Mouse (Mus musculus): ENCODE measurements around the gene Mrvi1.

The Mrvi1 gene

DNA sequence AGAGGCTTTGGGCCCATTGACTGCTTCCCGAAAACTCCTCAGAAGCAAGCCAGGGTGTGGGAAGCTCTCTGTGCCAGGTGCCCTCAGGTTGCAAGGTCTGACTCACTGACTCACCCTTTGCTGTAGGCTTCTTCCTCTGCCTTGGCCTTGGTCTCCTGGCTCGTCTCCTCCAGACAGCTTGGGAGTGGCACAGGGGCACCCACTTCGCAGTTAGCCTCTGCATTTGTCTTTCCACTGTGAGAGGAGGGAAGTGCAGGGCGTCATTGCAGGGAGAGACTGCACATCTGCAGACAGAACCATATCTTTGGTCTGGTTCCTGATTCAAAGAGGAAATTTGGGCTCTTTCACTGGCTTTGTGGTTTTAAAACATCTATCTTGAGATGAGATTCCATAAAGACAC is 104.2 kb downstream of the Mrvi1 start:
- DNase-seq (ENCODE audit: low spot score), result no peak

DNA sequence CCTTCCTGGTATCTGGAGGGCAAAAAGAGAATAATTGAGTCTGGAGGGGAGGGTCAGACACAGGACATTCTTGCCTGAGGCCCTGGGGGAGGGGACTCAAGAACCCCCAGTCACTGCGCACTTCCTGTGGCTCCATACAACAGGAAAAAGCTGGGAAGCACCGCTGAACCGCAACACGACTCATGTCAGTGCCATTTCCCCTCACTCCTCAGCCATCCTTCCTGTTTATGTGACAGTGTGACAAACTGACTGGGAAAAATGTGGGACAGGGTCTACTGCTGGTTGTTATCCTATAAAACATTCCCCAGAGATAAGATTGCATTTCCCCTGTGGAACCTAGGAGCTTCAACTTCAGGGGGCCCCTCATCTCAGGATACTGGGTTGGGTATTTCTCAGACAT is 105.3 kb downstream of the Mrvi1 start:
- no peak for DNase-seq (ENCODE audit: low spot score)

DNA sequence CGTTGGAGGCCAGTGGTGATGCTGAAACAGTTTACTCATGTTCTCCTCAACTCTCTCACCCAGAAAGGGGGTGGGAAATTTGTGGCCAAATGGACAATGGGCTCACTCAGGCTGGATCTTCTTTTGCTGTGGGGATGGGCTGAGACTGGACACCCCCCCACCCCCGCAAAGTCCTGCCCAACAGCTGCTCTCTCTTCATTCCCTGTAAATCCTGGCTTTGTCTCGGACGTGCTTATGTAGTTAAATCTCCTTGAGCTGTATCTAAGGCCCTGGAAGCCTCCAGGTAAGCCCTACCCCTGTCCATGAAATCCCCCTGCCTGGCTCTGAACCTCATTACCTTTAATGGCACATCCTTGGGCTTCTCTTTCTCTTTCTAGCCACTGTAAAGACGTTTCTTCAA is 113.5 kb downstream of the Mrvi1 start:
- no peak for DNase-seq (ENCODE audit: low spot score)

DNA sequence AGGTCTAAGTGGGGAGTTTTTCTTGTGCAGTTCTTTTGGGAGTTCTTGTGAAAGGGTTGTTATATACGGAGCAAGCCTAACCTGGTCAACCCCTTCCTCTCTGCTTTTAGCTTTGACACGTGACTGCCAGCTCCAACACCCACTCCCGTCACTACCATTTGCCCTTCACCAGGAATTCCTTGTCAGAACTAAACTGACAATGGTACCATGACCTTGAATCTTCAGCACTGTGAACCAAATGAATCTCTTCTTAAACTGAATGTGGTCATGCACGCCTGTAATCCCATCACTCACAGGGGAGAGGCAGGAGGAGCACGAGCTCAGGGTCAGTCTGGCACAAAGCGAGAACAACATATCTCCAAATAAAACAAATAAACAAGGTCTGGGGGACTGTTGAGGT is 115.1 kb downstream of the Mrvi1 start:
- no peak for DNase-seq (ENCODE audit: low spot score)

DNA sequence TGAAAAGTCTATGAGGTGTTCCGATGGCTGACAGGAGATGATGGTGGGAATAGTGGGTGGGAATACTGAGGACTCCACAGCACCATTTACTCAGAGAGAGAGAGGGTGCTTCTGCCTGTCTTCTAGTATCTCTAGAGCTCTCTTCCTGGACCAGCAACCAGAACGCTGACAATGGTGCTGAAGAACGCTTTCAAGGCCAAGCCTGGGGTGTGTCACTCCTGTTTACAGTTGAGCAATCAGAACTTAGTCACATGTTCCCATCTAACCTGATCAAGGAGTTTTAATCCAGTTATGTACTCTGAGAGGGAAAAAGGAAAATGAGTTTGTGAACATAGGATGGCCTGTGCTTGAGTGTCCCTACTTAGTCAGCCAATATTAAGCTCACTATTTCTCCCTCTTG is 116.2 kb downstream of the Mrvi1 start:
- DNase-seq (ENCODE audit: low spot score), result no peak

DNA sequence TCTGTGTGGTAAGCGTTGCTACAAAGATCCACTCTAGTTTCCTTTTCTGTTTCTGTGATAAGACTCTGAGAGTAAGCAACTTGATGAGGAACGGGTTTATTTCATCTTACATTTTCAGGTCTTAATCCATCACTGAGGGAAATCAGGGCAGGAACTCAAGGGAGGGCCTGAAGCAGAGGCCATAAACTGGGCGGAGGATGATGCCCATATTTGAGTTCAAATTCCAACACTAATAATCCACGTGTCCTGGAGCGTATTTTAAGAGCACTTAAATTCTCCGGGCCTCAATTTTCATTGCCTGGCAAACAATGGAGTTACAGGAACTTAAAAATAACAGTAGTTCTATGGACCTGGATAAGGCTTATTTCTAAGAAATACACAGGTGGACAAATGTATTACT is 116.7 kb downstream of the Mrvi1 start:
- no peak for DNase-seq (ENCODE audit: low spot score)

DNA sequence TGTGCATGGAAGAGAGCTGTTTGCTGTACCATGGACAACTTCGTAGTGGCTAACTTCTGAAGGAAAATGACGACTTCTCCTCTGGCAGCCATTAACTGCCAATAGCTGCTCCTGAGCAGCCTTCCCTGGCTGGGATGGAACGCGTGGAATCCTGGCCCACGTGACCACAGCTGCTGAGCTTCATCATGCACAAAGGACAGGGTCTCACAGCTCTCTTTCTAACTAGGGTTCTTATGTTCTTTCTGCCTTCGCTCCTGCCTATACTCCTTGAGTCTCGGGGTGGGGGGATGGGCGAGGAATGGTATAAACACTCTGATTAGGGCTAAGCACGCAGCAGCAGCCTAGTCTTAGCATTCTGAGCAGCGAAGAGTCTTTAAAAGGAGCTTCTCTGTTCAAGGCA is 117.2 kb downstream of the Mrvi1 start:
- DNase-seq (ENCODE audit: low spot score), result no peak

DNA sequence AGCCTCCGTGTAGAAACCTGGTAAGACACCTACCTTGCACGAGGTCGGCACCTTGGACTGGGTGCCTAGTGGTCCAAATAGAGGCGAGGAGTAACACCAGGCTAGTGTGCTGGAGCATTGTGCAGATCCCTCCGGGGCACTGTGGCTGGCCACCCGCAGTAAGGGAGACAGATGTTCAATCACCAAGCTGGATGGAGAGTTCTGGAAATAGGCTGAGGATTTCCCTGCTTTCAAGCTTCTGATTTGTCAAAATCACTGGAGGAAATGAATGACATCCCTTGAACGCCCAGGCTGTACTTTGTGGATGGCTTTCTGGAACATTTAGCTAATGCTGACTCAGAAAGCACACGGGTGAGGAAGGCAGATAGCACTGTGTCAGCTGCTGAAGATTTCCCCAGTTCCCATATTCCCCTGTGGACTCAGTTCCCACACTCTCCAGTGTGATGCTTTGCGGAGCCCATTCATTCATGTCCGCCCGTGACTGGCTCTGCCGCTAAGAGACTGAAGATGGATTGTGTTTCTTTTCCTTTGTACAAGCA is 119.4 kb downstream of the Mrvi1 start, which contains the start of gene Lyve1:
Lyve1 (minus strand) TSS at position 489 of the 539 bp plus-strand sequence.
- DNase-seq (ENCODE audit: low spot score), result no peak

DNA sequence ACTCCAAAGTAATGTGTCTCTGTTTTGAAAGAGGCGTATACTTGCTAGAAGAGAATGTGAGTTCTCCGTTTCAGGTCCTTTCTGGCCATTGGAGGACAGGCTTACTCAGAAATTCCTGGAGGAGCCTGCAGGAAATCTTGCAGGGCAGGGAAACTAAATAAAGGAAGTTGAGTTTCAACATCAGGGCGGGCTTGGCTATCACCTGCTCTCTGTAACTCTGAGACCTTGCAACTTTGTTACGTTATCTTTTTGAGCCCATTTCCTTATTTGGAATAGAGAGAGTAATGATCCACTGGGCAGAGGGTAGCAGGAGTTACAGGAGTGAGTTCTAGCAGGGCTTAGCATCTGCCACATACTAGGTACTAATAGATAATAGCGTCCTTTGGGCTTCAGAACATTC is 122.1 kb downstream of the Mrvi1 start:
- no peak for DNase-seq (ENCODE audit: low spot score)

DNA sequence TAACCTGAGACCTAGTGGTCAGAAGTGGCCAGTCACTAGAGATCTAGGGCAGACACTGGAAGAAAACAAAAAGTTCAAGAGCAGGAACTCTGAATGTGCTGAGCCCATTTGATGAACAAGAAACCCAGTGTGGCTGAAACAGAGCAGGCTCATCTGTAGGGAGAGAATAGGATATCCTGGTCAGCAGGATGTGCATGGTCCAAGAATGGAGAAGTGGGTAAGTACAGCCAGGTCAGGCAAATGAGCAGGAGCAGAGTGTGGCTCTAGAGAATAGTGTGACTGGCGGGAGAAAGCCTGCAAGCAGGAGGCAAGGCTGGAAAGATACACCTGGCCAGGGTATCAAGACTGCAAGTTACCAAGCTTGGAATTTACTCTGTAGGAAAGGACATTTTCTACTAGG is 126.7 kb downstream of the Mrvi1 start:
- DNase-seq (ENCODE audit: low spot score), result no peak

DNA sequence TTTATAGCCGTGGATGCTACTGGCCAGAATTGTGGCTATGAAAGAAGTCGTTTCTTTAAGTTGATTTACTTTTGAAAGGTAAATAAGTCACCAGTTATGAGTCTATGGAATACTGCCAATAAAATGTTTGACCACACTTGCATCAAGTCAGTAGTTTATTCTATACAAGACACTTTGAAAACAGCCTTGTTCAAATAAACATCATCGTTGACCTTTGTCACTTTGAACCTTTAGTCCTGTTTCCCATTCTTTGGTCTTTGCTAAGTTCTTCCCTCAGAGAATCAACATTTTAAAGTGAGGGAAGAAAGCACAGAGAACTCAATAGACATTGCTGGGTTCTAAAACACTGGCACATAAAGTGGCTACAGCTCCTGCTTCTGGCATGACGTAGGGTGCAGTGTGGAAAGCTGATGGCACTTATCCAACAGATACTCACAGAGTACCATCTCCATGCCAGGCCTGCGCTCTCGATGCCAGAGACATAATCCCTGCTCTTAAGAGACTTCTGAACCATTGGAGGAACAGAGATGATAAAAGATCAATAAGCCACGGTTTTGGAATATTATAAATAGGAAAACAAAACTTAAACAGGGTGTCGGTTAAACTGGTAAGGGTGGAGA is 127.2 kb downstream of the Mrvi1 start:
- no peak for DNase-seq (ENCODE audit: low spot score)

DNA sequence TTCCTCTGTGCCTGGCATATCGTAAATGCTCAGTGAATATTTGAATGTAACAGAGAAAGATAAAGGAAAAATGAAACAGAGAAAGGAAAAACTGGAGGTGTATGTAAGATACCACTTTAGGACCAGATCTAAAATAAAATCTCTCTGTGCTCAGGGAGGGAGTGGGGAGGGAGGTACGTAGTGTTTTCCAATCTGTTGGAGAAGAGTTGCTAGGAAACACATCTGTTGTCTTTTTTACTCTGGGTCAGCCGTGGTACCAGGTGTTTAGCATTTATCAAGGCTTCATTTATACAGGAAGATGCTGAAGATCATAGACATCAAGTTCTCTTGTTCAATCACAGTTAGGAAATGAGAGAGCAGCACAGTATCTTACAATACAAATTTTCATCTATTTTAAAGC is 127.7 kb downstream of the Mrvi1 start:
- no peak for DNase-seq (ENCODE audit: low spot score)

DNA sequence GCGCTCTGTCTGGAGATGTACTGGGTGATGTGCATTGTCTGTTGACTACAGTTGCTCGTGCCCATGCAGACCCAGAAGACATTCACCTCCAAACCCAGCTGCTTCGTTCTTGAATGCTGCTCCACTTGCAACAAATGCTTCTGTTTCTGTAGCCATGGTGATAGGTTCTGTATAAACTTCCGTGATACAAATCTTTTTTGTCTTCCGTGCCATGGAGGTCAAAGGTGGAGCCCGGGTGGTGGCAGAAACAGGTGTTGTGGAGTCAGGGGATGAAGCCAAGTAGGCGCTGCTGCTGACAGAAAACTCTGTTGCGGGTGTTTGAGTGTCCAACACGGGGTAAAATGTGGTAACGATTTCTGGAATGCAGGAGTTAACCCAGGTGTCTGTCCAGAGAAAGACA is 128.7 kb downstream of the Mrvi1 start:
- DNase-seq (ENCODE audit: low spot score), result no peak

DNA sequence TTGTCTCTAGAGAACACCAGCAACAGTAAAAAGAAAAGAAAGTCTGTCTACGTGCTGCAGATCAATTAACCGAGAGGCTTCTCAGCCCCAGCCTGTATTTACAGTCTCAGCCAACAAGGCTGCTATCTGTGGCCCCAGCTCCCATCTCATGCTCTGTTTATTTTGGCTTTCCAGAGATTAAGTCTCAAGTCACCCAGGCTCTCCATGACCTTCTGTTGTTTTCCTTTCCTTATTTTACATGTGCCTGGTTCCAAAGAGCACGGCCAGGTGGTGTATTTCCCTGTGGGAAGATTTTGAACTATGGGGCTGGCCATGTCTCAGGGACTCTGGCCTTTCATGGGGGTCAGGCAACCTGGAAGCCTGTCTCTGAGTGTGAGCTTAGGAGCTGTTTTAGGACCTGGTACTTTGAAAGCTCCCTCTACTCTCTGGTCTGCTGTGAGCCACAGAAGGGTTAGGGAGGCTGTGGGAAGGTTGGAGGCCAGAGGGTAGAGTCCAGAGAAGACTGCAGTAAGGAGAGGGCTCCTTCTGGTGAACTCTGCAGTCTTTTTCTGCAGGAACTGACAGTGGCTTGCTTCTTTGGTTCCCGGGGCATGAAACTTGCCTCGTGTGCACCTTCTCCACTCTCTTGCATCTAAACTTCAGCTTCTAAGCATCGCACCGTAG is 130.6 kb downstream of the Mrvi1 start:
- DNase-seq (ENCODE audit: low spot score), result no peak

DNA sequence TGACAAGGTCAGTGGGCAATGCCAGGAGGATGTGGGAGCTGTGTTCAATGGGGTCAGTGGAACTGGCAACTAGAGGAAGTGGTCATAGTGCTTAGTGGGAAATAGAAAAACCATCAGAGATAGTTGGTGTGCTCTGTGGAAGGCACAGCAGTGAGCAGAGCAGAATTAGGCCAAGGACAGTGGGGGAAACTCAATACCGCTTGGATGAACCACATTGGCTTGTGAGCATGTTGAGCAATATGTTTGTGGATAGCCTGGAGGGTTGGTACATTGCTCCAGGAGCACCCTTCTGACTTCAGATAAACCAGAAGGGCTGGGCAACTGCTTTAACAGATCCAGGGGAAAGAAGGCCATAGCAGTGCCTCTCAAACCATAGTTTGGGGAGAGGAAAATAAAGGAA is 133.9 kb downstream of the Mrvi1 start:
- DNase-seq (ENCODE audit: low spot score), result no peak

DNA sequence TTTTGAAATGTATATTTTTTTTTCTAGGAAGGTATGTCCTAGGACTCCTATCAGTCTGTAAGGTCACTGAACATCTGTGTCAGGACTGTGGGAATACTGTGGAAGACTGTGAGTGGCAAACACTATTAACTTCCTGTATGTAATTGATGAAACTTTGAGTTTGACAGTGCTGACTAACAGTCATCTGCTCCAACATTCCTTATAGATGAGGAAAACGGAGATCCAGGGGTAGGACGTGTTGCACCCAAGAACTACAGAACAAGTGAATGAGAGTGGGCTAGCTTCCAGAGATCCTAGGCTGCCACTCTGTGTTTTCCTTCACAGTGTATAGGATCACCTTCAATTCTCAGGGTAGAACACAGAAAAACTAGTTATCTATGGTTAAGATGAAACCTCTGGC is 134.9 kb downstream of the Mrvi1 start:
- no peak for DNase-seq (ENCODE audit: low spot score)

DNA sequence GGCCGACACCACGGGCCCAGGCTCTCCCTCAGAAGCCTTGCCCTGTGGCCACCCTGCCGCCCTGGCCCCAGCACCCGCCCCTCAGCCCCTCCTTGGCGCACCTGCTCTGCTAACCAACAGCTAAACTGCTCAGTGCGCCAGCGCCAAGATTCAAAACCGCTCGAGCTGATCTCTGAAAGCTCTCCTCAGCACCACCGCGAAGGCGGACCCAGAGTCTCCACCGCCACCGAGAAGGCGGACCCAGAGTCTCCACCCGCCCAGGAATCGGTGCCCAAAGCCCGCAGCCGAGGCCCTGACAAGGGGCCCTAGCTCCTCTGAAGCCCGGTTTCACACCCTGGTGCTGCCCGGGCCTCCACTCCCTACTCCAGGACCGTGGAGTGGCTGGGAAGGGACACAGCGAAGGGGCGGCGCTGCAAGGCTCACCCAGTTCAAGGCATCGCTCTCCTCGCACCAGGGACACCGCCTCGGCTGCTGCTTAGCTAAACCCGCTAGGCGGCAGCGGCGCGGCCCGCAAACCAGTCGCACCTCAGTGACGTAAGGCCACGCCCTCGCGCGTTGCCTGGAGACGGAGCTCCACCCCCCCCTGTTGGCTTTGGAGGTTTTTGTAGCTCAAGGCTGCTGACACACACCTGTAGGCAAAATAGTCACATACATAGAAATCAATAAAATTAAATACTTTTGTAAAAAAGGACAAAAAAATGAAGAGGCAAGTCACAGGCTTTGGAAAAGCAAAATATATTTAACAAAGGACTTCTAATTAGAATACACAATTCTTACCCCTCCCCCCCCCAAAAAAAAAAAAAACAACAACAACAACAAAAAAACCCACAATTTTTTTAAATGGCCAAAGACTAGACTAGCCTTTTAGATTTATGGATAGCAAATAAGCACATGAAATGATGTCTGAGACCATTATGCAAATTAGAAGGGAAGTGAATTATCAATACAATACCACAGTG is 138.1 kb downstream of the Mrvi1 start, which contains the start of gene Rnf141:
Rnf141 (minus strand) TSS at position 542 of the 959 bp plus-strand sequence.
- DNase-seq (ENCODE audit: low spot score), result peak; percentile 91

DNA sequence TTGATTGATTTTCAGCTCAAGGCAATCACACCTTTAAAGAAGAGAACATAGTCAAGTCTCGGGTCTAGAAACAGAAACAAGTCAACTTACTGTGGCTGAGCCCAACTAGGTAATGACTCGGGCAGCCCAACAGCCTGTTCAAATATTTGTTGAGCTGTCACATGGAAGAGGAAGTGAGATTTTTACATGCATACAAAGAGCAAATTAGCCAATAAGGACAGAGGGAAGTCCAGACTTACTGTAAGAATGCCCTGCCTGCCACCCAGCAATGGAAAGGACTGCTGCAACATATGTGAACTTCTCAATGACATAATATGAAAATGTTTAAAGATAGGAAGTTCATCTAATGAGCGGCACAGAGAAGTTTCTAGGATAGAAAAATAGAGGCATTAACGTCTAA is 141.9 kb downstream of the Mrvi1 start:
- no peak for DNase-seq (ENCODE audit: low spot score)

DNA sequence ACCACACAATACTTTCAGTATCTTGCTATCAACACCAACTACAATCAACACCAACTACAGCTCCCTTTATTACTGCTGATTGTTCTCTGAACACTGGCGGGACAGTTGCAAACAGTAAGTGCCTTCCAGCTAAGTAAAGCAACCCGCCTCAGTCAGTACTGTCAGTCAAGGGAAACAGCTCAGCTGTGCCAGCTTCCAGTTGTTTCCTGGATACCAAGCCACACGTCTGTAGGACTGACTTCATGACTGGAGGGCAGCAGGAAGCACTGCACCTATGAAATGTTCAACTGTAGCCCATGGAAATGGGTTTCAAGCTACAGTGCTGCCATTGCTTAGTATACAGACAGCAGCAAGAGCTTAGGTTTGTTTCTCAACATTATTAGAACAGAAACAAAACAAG is 147.7 kb downstream of the Mrvi1 start:
- no peak for DNase-seq (ENCODE audit: low spot score)

DNA sequence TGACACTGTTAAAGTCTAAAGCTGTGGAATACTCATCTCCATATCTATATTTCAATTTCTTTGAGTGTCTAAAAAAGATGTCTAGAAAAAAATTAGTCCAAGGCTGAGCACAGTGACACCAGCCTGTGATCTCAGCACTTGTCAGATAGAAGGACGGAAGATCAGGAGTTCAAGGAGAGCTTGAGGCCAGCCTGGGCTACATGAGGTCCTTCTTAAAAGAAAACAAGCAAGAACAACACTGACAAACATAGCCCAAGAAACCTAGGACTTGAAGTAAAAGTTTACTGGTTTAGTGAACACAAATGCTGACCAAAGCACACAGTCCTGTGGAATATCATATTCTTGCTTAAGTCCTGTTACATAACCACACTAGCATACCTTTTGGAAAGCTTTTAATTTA is 148.2 kb downstream of the Mrvi1 start:
- no peak for DNase-seq (ENCODE audit: low spot score)

DNA sequence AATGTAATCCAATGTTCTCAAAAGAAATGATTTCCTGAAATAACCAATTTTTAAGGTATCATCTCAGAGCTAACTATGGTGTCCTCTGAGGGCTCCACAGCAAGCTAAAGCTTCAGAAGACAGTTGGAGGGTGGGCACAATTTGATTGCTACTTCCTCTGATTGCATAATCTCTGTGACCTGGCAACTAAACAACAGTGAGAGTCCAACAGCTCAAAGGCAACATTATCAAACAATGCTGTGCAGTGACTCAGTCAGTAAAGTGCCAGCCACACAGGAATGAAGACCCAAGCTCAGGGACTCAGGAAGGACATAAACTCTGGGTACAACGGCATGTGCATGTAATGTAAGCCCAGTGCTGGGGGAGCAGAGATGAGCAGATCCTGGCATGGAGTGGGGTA is 149.2 kb downstream of the Mrvi1 start:
- DNase-seq (ENCODE audit: low spot score), result no peak

Measured in urinary bladder, postnatal 25 days (tissue).